Mouse (Mus musculus): ENCODE measurements at regions not wholly inside any gene's neighbourhood (a gene's known extent, or its start where the extent isn't known, plus 50 kb on each side); places are given as distances from the start of the nearest gene placed in this dataset.

- Histone ChIP-seq H3K27me3 (ENCODE audit: control insufficient read depth, insufficient read depth, low read length) (no peaks in the 10 kb centered on the region), H3K9me3 (ENCODE audit: control insufficient read depth, low read length) (no peaks in the 10 kb centered on the region; the same call in 1 of the 2 replicates), H3K4me3 (ENCODE audit: low read length) (no peak overlapping the region), H3K36me3 (ENCODE audit: control insufficient read depth, insufficient read depth, low read length) (no peaks in the 10 kb centered on the region), H3K4me1 (ENCODE audit: control insufficient read depth, insufficient read depth, low read length) (no peaks in the 10 kb centered on the region), H3K4me2 (replicated peaks; ENCODE audit: low read depth, low read length) (no peak overlapping the region), H3K27ac (ENCODE audit: low read depth, low read length) (no peak overlapping the region), H3K9ac (ENCODE audit: low read depth, low read length) (no peak overlapping the region)
- no peak for ATAC-seq (ENCODE audit: low FRiP score, low TSS enrichment)
- whole genome bisulfite sequencing, result 89% methylated on average over 4 of the region's 4 CpGs
These were observed 85.3 kb upstream of the Slc28a3 start for GRCm38 (mm10) chr13:58695964-58696363.

- H3K4me1 ChIP-seq (ENCODE audit: control insufficient read depth, insufficient read depth, low read length), result no peaks in the 10 kb centered on the region
- no peak overlapping the region for H3K4me3 ChIP-seq (ENCODE audit: low read length)
- no peaks in the 10 kb centered on the region for H3K36me3 ChIP-seq (ENCODE audit: control insufficient read depth, insufficient read depth, low read length)
- no peaks in the 10 kb centered on the region; the same call in 1 of the 2 replicates for H3K9me3 ChIP-seq (ENCODE audit: control insufficient read depth, low read length)
- ATAC-seq (ENCODE audit: low FRiP score, low TSS enrichment), result no peak
- H3K9ac ChIP-seq (ENCODE audit: low read depth, low read length), result no peak overlapping the region
- no peak overlapping the region for H3K27ac ChIP-seq (ENCODE audit: low read depth, low read length)
- WGBS, result 90% methylated on average over 8 of the region's 8 CpGs
- H3K4me2 ChIP-seq (replicated peaks; ENCODE audit: low read depth, low read length), result no peak overlapping the region
- no peaks in the 10 kb centered on the region for H3K27me3 ChIP-seq (ENCODE audit: control insufficient read depth, insufficient read depth, low read length)
These were observed 89.3 kb upstream of the Slc28a3 start for GRCm38 (mm10) chr13:58700021-58700420.

GRCm38 (mm10) chr13:58704141-58704540 lies 93.5 kb upstream of the Slc28a3 start:
- no peak overlapping the region for H3K27ac ChIP-seq (ENCODE audit: low read depth, low read length)
- WGBS, result 73% methylated on average over 4 of the region's 4 CpGs
- H3K4me3 ChIP-seq (ENCODE audit: low read length), result no peak overlapping the region
- H3K4me2 ChIP-seq (replicated peaks; ENCODE audit: low read depth, low read length), result no peak overlapping the region
- no peak overlapping the region for H3K9ac ChIP-seq (ENCODE audit: low read depth, low read length)
- H3K4me1 ChIP-seq (ENCODE audit: control insufficient read depth, insufficient read depth, low read length), result no peaks in the 10 kb centered on the region
- ATAC-seq (ENCODE audit: low FRiP score, low TSS enrichment), result no peak
- no peaks in the 10 kb centered on the region for H3K36me3 ChIP-seq (ENCODE audit: control insufficient read depth, insufficient read depth, low read length)
- no peaks in the 10 kb centered on the region for H3K27me3 ChIP-seq (ENCODE audit: control insufficient read depth, insufficient read depth, low read length)
- H3K9me3 ChIP-seq (ENCODE audit: control insufficient read depth, low read length), result no peaks in the 10 kb centered on the region

GRCm38 (mm10) chr13:58716584-58716983 lies 89.8 kb upstream of the Ntrk2 start:
- WGBS, result 91% methylated on average over 1 of the region's 1 CpGs
- no peaks in the 10 kb centered on the region for H3K9me3 ChIP-seq (ENCODE audit: control insufficient read depth, low read length)
- ATAC-seq (ENCODE audit: low FRiP score, low TSS enrichment), result no peak
- H3K9ac ChIP-seq (ENCODE audit: low read depth, low read length), result no peak overlapping the region
- no peak overlapping the region for H3K4me3 ChIP-seq (ENCODE audit: low read length)
- no peaks in the 10 kb centered on the region for H3K36me3 ChIP-seq (ENCODE audit: control insufficient read depth, insufficient read depth, low read length)
- no peak overlapping the region for H3K27ac ChIP-seq (ENCODE audit: low read depth, low read length)
- H3K4me2 ChIP-seq (replicated peaks; ENCODE audit: low read depth, low read length), result no peak overlapping the region
- H3K27me3 ChIP-seq (ENCODE audit: control insufficient read depth, insufficient read depth, low read length), result no peaks in the 10 kb centered on the region
- no peaks in the 10 kb centered on the region for H3K4me1 ChIP-seq (ENCODE audit: control insufficient read depth, insufficient read depth, low read length)

GRCm38 (mm10) chr13:58730500-58731105 lies 75.8 kb upstream of the Ntrk2 start:
- no peak overlapping the region for H3K27ac ChIP-seq (ENCODE audit: low read depth, low read length)
- H3K4me2 ChIP-seq (replicated peaks; ENCODE audit: low read depth, low read length), result no peak overlapping the region
- H3K9me3 ChIP-seq (ENCODE audit: control insufficient read depth, low read length), result no peaks in the 10 kb centered on the region
- 0 out of 2 replicates have a peak, but pooled peaks cover 5% of the 10 kb centered on the region for H3K4me1 ChIP-seq (ENCODE audit: control insufficient read depth, insufficient read depth, low read length)
- H3K36me3 ChIP-seq (ENCODE audit: control insufficient read depth, insufficient read depth, low read length), result no peaks in the 10 kb centered on the region
- no peaks in the 10 kb centered on the region for H3K27me3 ChIP-seq (ENCODE audit: control insufficient read depth, insufficient read depth, low read length)
- no peak overlapping the region for H3K4me3 ChIP-seq (ENCODE audit: low read length)
- WGBS, result 18% methylated on average over 6 of the region's 6 CpGs
- no peak overlapping the region for H3K9ac ChIP-seq (ENCODE audit: low read depth, low read length)
- ATAC-seq (ENCODE audit: low FRiP score, low TSS enrichment), result no peak

- Histone ChIP-seq H3K9me3 (ENCODE audit: control insufficient read depth, low read length) (no peaks in the 10 kb centered on the region), H3K27me3 (ENCODE audit: control insufficient read depth, insufficient read depth, low read length) (no peaks in the 10 kb centered on the region), H3K36me3 (ENCODE audit: control insufficient read depth, insufficient read depth, low read length) (no peaks in the 10 kb centered on the region), H3K9ac (ENCODE audit: low read depth, low read length) (no peak overlapping the region), H3K4me1 (ENCODE audit: control insufficient read depth, insufficient read depth, low read length) (0 out of 2 replicates have a peak, but pooled peaks cover 9% of the 10 kb centered on the region), H3K27ac (ENCODE audit: low read depth, low read length) (no peak overlapping the region), H3K4me3 (ENCODE audit: low read length) (no peak overlapping the region), H3K4me2 (replicated peaks; ENCODE audit: low read depth, low read length) (no peak overlapping the region)
- WGBS, result 78% methylated on average over 3 of the region's 3 CpGs
- ATAC-seq (ENCODE audit: low FRiP score, low TSS enrichment), result no peak
These were observed 73.6 kb upstream of the Ntrk2 start for GRCm38 (mm10) chr13:58732776-58733175.

- no peaks in the 10 kb centered on the region for H3K9me3 ChIP-seq (ENCODE audit: control insufficient read depth, low read length)
- ATAC-seq (ENCODE audit: low FRiP score, low TSS enrichment), result no peak
- no peak overlapping the region for H3K4me3 ChIP-seq (ENCODE audit: low read length)
- no peak overlapping the region for H3K27ac ChIP-seq (ENCODE audit: low read depth, low read length)
- H3K4me2 ChIP-seq (replicated peaks; ENCODE audit: low read depth, low read length), result no peak overlapping the region
- no peak overlapping the region for H3K9ac ChIP-seq (ENCODE audit: low read depth, low read length)
- H3K4me1 ChIP-seq (ENCODE audit: control insufficient read depth, insufficient read depth, low read length), result 0 out of 2 replicates have a peak, but pooled peaks cover 9% of the 10 kb centered on the region
- 91% methylated on average over 6 of the region's 6 CpGs for WGBS
- H3K36me3 ChIP-seq (ENCODE audit: control insufficient read depth, insufficient read depth, low read length), result no peaks in the 10 kb centered on the region
- no peaks in the 10 kb centered on the region for H3K27me3 ChIP-seq (ENCODE audit: control insufficient read depth, insufficient read depth, low read length)
These were observed 72.8 kb upstream of the Ntrk2 start for GRCm38 (mm10) chr13:58733615-58734014.

GRCm38 (mm10) chr13:58735577-58735976 lies 70.8 kb upstream of the Ntrk2 start:
- H3K9ac ChIP-seq (ENCODE audit: low read depth, low read length), result no peak overlapping the region
- H3K9me3 ChIP-seq (ENCODE audit: control insufficient read depth, low read length), result no peaks in the 10 kb centered on the region
- 10% methylated on average over 6 of the region's 6 CpGs for WGBS
- H3K27me3 ChIP-seq (ENCODE audit: control insufficient read depth, insufficient read depth, low read length), result no peaks in the 10 kb centered on the region
- H3K27ac ChIP-seq (ENCODE audit: low read depth, low read length), result no peak overlapping the region
- H3K4me1 ChIP-seq (ENCODE audit: control insufficient read depth, insufficient read depth, low read length), result 0 out of 2 replicates have a peak, but pooled peaks cover 9% of the 10 kb centered on the region
- no peak overlapping the region; the same call in 1 of the 2 replicates for H3K4me2 ChIP-seq (replicated peaks; ENCODE audit: low read depth, low read length)
- no peaks in the 10 kb centered on the region for H3K36me3 ChIP-seq (ENCODE audit: control insufficient read depth, insufficient read depth, low read length)
- H3K4me3 ChIP-seq (ENCODE audit: low read length), result no peak overlapping the region
- peak; percentile 81 for ATAC-seq (ENCODE audit: low FRiP score, low TSS enrichment)

GRCm38 (mm10) chr13:58740731-58741130 lies 65.6 kb upstream of the Ntrk2 start:
- Histone ChIP-seq H3K4me2 (replicated peaks; ENCODE audit: low read depth, low read length) (no peak overlapping the region), H3K4me3 (ENCODE audit: low read length) (no peak overlapping the region), H3K36me3 (ENCODE audit: control insufficient read depth, insufficient read depth, low read length) (no peaks in the 10 kb centered on the region), H3K4me1 (ENCODE audit: control insufficient read depth, insufficient read depth, low read length) (0 out of 2 replicates have a peak, but pooled peaks cover 2% of the 10 kb centered on the region), H3K27ac (ENCODE audit: low read depth, low read length) (no peak overlapping the region), H3K9me3 (ENCODE audit: control insufficient read depth, low read length) (no peaks in the 10 kb centered on the region), H3K27me3 (ENCODE audit: control insufficient read depth, insufficient read depth, low read length) (no peaks in the 10 kb centered on the region), H3K9ac (ENCODE audit: low read depth, low read length) (no peak overlapping the region)
- WGBS, result 59% methylated on average over 7 of the region's 7 CpGs
- ATAC-seq (ENCODE audit: low FRiP score, low TSS enrichment), result no peak

All from kidney, embryonic 14.5 days (tissue).